Mouse (Mus musculus): ENCODE results near the gene Slc2a13.

Slc2a13 gene

GRCm38 (mm10) chr15:91502235-91502634 lies 70.8 kb downstream of the Slc2a13 start:
- DNase-seq (ENCODE audit: low spot score), result no peak

DNA sequence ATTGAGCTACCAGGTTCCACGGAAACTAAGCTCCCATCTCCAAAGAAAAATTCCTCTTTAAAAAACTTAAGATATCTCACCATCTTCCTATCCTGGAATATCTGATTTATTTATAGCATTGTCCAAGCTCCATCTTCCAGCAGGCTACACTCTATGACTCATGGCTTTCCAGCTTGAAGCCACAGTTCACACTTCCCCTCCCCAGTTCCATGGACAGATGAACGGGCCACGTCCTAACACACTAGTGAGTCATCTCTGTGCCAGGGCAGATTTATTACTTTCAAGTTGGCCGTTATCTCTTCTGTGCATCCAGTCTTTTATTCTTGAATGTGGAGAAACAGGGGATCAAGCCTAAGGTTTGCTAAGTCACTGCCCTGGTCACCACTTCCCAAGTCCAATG lies 78.0 kb downstream of the Slc2a13 start:
- peak; percentile 4 for DNase-seq (ENCODE audit: low spot score)

DNA sequence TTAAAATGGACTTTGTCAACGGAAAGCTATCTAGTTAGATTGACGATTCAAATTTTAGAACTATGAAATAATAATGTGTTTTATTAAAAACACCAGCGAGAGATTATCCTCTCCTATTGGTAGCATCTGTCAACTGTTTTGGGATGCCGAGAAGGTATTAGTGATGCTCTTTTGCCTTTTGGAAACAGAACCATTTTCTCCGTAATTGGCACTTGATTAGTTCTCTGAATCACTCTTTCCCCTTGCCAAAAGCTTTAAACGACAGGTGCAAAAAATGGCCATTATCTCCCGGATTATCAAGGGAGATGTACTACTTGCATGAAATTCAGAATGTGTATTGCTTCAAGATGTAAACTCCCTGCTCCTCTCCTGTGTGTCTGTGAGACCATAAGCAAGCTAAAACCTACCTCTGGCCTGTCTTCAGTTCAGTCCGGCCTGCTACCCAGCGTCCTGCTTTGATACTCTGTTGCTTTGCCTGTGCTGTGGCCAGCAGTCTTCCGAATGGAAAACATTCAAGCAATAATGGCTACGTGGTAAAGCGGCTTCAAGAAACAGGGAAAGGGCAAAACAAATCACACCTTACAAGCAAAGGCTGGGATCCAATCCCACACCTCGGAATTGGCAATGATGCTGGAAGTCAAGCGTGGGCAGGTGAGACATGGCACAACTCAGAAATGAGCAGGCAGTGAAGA lies 93.0 kb downstream of the Slc2a13 start:
- DNase-seq (ENCODE audit: low spot score), result no peak

DNA sequence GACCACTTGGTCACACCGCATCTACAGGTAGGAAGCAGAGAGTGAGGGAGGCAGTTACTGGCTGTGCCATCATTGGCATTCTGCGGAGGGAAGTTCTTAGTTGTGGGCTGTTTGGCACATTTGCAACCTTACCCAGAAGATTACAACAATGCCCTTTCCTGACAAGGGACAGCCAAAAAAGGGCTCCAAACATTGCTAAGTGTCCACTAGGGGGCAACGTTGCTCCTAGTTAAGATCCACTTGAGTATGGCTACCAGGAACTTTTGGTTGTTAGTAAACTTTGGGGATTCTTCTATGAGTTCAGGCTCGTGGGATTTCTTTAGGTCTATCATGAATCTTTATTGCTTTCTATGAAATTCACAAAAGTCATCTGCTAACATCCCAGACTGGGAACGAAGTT lies 95.3 kb downstream of the Slc2a13 start:
- peak; percentile 57 for DNase-seq (ENCODE audit: low spot score)

DNA sequence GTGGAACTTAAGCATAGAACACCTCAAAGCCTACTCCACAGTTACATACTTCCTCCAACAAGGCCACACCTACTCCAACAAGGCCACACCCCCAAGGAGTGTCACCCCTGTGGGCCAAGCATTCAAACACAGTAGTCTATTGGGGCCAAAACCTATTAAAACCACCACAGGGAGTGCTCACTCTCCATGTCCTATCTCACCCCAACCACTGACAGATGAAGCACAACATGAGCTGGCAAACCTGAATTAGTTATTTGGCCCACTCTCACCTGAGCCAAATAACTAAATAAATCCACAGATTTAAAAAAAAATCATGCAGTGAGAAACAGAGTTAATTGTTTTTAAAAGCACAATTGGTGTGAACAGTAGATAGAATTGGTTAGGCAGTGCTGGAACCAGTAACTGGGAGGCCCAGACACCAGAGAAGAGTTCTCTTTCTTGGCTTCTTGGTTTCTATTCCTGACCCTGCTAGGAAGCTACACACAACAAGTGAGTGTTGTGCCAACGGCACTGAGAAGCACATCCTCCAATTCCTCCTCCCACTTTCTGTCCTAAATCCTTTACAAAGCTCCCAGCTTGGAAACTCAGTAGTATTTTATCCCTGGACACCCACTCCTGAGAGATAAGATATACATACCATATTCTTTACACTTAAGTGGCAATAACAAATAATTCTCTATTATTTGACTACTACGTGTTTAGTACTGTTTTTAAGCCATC lies 99.2 kb downstream of the Slc2a13 start:
- DNase-seq (ENCODE audit: low spot score), result no peak

GRCm38 (mm10) chr15:91465331-91465730 lies 107.7 kb downstream of the Slc2a13 start:
- DNase-seq (ENCODE audit: low spot score), result no peak

DNA sequence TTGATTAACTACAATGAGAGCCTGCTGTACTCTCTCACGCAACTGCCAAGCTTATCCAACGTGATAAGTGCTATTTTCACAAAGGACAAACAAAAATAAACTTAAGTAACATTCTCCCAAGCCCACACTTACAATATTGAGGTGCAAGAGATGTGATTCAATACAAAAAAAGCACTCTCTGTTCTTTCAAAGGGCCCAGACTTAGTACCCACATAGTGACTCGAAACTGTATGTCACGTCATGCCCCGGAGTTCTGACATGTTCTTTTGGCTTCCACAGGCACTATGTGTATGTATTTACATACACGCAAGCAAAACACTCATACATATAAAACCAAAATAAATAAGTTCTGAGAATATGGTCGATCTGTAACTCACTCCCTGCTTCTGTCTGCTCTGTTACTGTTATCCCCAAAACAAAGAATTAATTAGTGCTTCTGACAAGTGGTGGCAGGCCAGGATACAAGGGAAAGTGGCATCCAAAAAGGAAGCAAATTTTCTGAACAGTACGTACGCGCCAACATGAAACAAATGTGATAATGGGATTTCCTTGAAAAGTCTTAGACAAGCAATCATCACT lies 109.1 kb downstream of the Slc2a13 start:
- DNase-seq (ENCODE audit: low spot score), result no peak

DNA sequence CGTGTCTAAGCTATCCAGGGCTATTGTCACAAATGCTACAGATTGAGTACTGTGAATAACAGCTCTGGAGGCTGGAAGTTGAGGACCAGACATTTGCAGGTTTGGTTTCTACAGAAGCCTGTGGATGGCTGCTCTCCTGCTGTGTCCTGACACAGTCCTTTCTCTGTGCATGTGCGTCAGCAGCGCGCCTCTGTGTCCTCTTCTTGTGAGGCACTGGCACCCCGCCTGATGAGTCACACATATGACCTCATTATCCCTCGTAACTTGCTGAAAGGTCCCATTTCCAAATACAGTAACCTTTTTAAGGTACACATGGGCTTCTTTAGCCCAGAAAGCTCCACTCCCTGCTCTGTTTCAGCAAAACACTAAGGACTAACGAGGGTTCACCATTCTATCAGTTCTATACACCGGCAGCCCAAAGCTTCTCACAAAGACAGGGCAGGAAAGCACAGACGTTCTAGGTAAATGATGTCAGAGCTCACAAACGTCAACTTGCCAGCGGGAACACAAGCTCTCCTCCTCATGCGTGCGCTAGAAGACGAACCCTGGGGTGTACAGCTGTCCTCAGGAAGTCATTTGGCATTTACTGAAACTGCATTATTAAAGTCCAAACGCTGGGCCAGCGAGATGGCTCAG lies 109.9 kb downstream of the Slc2a13 start:
- peak; percentile 34 for DNase-seq (ENCODE audit: low spot score)

DNA sequence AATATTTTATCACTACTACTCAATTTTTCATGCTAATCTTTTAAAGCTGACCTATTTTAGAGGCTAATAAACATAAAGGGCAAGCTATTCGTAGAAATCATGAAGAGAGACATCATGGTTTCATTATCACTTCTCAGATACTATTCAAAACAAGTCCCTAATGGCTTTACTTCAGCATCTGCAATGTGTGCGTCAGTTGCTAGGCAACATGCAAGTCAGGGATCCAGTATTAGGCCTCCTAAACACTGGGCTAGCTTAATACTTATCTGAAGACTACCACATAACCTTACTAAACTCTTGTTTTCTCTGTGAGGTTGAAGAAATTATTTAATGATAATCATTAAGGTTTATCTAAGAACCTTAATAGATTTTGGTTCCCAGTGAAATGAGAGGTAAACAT lies 111.1 kb downstream of the Slc2a13 start:
- DNase-seq (ENCODE audit: low spot score), result no peak

DNA sequence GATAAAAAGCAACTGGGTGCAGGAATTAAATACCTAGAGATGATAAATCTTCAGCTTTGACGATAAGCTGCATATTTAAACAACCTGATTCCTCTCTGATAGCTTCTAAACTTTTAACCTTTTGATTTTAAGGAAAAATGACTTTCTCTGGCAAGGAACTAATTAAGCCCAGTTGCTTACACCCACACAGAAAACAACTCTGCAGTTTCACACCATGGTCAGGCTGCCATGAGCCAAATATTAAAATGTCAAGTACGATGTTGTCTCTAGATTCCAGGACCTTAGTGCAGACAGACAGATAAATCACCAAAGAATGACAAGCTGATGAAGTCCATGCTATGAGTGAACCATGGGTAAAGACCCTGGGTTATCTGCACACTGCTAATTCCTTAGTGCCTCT lies 115.9 kb downstream of the Slc2a13 start:
- no peak for DNase-seq (ENCODE audit: low spot score)

GRCm38 (mm10) chr15:91445399-91445798 lies 127.7 kb downstream of the Slc2a13 start:
- no peak for DNase-seq (ENCODE audit: low spot score)

GRCm38 (mm10) chr15:91443449-91443848 lies 129.6 kb downstream of the Slc2a13 start:
- no peak for DNase-seq (ENCODE audit: low spot score)

- DNase-seq (ENCODE audit: low spot score), result no peak
Observed at GRCm38 (mm10) chr15:91439883-91440282, 133.2 kb downstream of the Slc2a13 start.

DNA sequence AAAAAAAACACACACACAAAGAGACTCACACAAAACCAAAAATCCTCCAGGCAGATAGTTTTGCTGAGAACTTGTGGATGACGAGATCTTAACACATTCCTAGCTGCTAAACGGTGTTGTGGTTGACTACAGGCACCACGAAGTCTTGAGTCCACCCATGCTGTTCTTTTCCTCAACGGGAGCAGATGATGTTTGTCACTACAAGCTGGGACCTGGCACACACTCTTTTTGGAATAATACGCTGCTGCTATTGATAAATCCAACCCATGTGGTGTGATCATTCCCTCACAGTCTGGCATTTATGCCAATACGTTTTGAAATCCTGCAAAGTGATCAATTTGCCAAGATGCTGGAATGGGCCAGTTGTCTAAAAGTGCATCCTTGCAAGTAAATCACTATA lies 147.6 kb downstream of the Slc2a13 start:
- DNase-seq (ENCODE audit: low spot score), result no peak

DNA sequence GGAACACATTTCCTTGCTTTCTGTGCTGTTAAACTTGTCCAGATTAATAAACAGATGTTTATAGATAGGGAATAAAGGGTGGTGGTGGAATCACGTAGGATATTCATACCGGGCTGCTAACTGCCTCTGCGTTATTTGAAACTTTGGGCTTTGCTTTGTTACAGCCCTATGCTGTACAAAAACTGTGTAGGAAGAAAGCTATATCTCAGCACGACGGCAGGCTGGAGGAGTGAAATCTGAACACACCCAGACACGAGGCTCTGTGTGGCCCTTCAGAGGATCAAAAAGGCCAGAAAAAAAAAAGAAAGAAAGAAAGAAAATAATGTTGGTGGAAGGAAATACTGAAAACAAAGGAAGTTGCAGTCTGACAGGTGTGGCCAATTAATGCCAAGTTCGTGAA lies 166.1 kb downstream of the Slc2a13 start:
- DNase-seq (ENCODE audit: low spot score), result no peak

- DNase-seq (ENCODE audit: low spot score), result no peak
Observed at GRCm38 (mm10) chr15:91395165-91395564, 177.9 kb downstream of the Slc2a13 start.

- no peak for DNase-seq (ENCODE audit: low spot score)
Observed at GRCm38 (mm10) chr15:91383694-91384093, 189.4 kb downstream of the Slc2a13 start.

GRCm38 (mm10) chr15:91382606-91383005 lies 190.5 kb downstream of the Slc2a13 start:
- no peak for DNase-seq (ENCODE audit: low spot score)

GRCm38 (mm10) chr15:91381864-91382263 lies 191.2 kb downstream of the Slc2a13 start:
- DNase-seq (ENCODE audit: low spot score), result no peak

DNA sequence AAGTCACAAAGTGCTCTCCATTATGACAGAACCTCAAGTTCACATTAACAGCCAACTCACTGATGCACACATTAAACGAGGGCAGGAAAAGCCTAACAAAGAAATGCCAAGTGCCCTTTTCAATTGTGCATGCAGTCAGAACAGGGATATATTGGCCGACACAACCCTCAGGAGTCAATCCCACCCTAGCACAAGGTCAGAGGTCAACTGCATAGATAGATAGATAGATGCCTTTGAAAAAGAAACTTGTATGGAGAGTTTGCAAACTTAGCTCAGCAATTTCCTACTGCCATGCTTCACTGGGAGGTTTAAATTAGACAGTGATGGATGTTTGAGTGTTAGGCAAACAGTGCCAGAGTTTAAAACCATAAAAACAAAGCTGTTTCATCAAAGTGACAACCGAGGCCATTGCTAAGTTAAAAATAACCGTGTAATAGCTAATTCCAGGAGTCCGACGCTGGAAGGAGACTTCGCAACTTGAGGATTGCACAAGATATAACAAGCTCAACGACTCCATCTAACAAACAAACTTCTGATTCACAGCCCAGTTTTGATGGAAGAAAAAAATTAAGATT lies 194.2 kb downstream of the Slc2a13 start:
- no peak for DNase-seq (ENCODE audit: low spot score)

DNA sequence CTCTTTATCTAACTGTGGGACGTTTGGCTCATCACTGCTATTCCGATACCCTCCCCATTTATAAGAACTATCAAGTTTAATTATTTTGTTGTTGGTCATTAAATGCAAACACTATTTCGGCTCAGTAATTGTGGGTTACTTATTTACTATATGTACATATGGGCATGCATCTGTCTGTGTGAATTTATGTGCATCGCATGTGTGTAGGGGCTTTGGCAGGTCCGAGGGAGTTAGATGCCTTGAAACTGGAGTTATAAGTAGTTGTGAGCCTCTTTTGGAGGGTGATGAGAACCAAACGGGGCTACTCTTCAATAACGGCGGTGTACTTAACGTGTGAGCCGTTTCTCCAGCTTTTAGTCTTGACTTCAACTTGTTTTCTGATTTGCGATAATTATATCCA lies 195.5 kb downstream of the Slc2a13 start:
- DNase-seq (ENCODE audit: low spot score), result no peak

GRCm38 (mm10) chr15:91377105-91377504 lies 196.0 kb downstream of the Slc2a13 start:
- no peak for DNase-seq (ENCODE audit: low spot score)

DNA sequence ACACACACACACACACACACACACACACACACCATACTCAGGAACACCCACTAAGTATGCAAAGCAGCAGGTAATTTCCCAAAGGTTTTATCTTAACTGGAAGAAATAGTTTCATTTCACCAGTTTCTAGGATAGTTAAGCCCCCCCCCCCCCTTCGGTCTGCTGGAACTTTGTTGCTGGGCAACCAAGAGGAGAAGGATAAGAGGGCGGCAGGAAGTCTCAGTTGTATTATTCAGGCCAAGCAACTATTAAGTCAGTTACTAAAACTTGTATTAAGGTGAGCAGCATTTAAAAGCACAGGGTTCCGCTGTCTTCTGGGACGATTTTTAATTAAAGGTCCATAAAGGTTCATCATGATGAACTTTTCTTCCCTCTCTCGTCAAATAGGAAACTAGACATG lies 198.6 kb downstream of the Slc2a13 start:
- DNase-seq (ENCODE audit: low spot score), result no peak
